9 mouse cellular contexts compared by ENCODE assay signal in genomic region chr7:35184833-35185724, GRCm38 (mm10). TPM values are rescaled to one million over a fixed set of nuclear protein-coding genes. Genes with fewer than 3 reads are reported as not detected.
DNase-seq lines count a peak whose midpoint lies in the region; ATAC-seq and TF ChIP-seq lines count a peak whose summit lies in the region.
"Had no signal": no experiment of that assay in that cellular context is flagged by ENCODE, and none has a peak within 500 bp of the region (broad histone marks: within the 10 kb centered on the region; RNA-seq: fewer than 3 reads in every experiment).

No protein-coding gene starts in this region.

- intact Hi-C loops in gastrocnemius, adult 2 months (cut with DNase I): loop anchor here (5.0 kb wide), 1 partner anchor 72 kb away; no protein-coding TSS in a partner anchor

- peaks cover 11% of the 10 kb centered on the region; the same call in 1 of the 2 replicates for H3K9me3 ChIP-seq in ES-Bruce4 (replicated peaks; ENCODE audit: control insufficient read depth, insufficient read depth, low read length, poor library complexity, severe bottlenecking)
- no peaks in the 10 kb centered on the region for H3K9me3 ChIP-seq in embryonic facial prominence, embryonic 11.5 days (replicated peaks; ENCODE audit: control insufficient read depth, low read length)
- peaks cover 8% of the 10 kb centered on the region for H3K9me3 ChIP-seq in hindbrain, embryonic 16.5 days (ENCODE audit: control insufficient read depth, low read length)
- H3K9me3 ChIP-seq in limb, embryonic 13.5 days: peaks cover 9% of the 10 kb centered on the region; the same call in 1 of the 2 replicates

- DNase-seq in gastrocnemius, adult 2 months: peak; percentile 33
- no peak for DNase-seq in gastrocnemius, postnatal 25 days
- peak; percentile 53 for DNase-seq in embryonic facial prominence, embryonic 11.5 days (ENCODE audit: low spot score)
- DNase-seq in neural tube, embryonic 10.5 days (ENCODE audit: extremely low spot score, low spot score): peak; percentile 59

- TF ChIP-seq POLR2A in ES-Bruce4 (IDR thresholded peaks at IDR 0.05; ENCODE audit: insufficient read depth, low read length): no peak

- H3K36me3 ChIP-seq in ES-Bruce4 (ENCODE audit: control insufficient read depth, insufficient read depth, low read length, poor library complexity, severe bottlenecking): no peaks in the 10 kb centered on the region
- no peaks in the 10 kb centered on the region for H3K36me3 ChIP-seq in embryonic facial prominence, embryonic 11.5 days (replicated peaks; ENCODE audit: control insufficient read depth, insufficient read depth, low read depth, low read length)
- H3K36me3 ChIP-seq in hindbrain, embryonic 16.5 days (ENCODE audit: control insufficient read depth, insufficient read depth, low read length): no peaks in the 10 kb centered on the region
- no peaks in the 10 kb centered on the region for H3K36me3 ChIP-seq in limb, embryonic 13.5 days

- H3K27me3 ChIP-seq in ES-Bruce4 (ENCODE audit: control insufficient read depth, insufficient read depth, low read length, poor library complexity, severe bottlenecking): peaks cover 8% of the 10 kb centered on the region; the same call in 1 of the 2 replicates
- H3K27me3 ChIP-seq in embryonic facial prominence, embryonic 11.5 days (ENCODE audit: control insufficient read depth, insufficient read depth, low read length): peaks cover 34% of the 10 kb centered on the region
- H3K27me3 ChIP-seq in hindbrain, embryonic 16.5 days (replicated peaks; ENCODE audit: control insufficient read depth, insufficient read depth, low read length): peaks cover 15% of the 10 kb centered on the region
- peaks cover 69% of the 10 kb centered on the region for H3K27me3 ChIP-seq in limb, embryonic 13.5 days

- WGBS in embryonic facial prominence, embryonic 11.5 days: under 1% methylated on average over 54 of the region's 54 CpGs
- 2% methylated on average over 40 of the region's 54 CpGs for WGBS in hindbrain, embryonic 16.5 days
- 3% methylated on average over 54 of the region's 54 CpGs for WGBS in limb, embryonic 13.5 days

- no peak for TF ChIP-seq EP300 in ES-Bruce4 (IDR thresholded peaks at IDR 0.05; ENCODE audit: insufficient read depth, low read depth, low read length)

- ATAC-seq in embryonic facial prominence, embryonic 11.5 days (replicated peaks; ENCODE audit: insufficient number of reproducible peaks, low FRiP score, low TSS enrichment, low read depth): peak; percentile 56; the same call in 1 of the 2 replicates
- ATAC-seq in hindbrain, embryonic 16.5 days: peak; percentile 77
- 0 out of 2 replicates have a peak, but pooled peaks have one; percentile 29 for ATAC-seq in limb, embryonic 13.5 days (ENCODE audit: low FRiP score, low read depth)
- no peak for ATAC-seq in erythroblast, adult 5-6 weeks (replicated peaks; ENCODE audit: low FRiP score, poor library complexity, severe bottlenecking)

- peak overlapping the region; percentile 60 for H3K4me2 ChIP-seq in embryonic facial prominence, embryonic 11.5 days (ENCODE audit: low read depth, low read length)
- H3K4me2 ChIP-seq in hindbrain, embryonic 16.5 days (ENCODE audit: low read length): peak overlapping the region; percentile 66
- H3K4me2 ChIP-seq in limb, embryonic 13.5 days (replicated peaks): peak overlapping the region; percentile 73

- H3K9ac ChIP-seq in ES-Bruce4 (ENCODE audit: low read depth, poor library complexity, severe bottlenecking): 0 out of 2 replicates have a peak overlapping the region, but pooled peaks have one; percentile 12
- peak overlapping the region; percentile 44; the same call in 1 of the 2 replicates for H3K9ac ChIP-seq in embryonic facial prominence, embryonic 11.5 days (replicated peaks; ENCODE audit: low read length)
- H3K9ac ChIP-seq in hindbrain, embryonic 16.5 days (ENCODE audit: low read depth, low read length): peak overlapping the region; percentile 52
- H3K9ac ChIP-seq in limb, embryonic 13.5 days: peak overlapping the region; percentile 56; the same call in 1 of the 2 replicates

- TF ChIP-seq CTCF in gastrocnemius, adult 2 months (IDR thresholded peaks at IDR 0.05): peak; percentile 45
- peak; percentile 11 for TF ChIP-seq CTCF in ES-Bruce4 (IDR thresholded peaks at IDR 0.05; ENCODE audit: low read depth, low read length)

- H3K4me1 ChIP-seq in ES-Bruce4 (ENCODE audit: control insufficient read depth, insufficient read depth, low read length): no peaks in the 10 kb centered on the region
- peaks cover 5% of the 10 kb centered on the region; the same call in 1 of the 2 replicates for H3K4me1 ChIP-seq in embryonic facial prominence, embryonic 11.5 days (ENCODE audit: control insufficient read depth, insufficient read depth, low read length)
- peaks cover 14% of the 10 kb centered on the region for H3K4me1 ChIP-seq in hindbrain, embryonic 16.5 days (ENCODE audit: control insufficient read depth, insufficient read depth, low read depth, low read length)
- H3K4me1 ChIP-seq in limb, embryonic 13.5 days: peaks cover 18% of the 10 kb centered on the region

- H3K27ac ChIP-seq in gastrocnemius, adult 2 months: no peak overlapping the region
- no peak overlapping the region for H3K27ac ChIP-seq in ES-Bruce4 (ENCODE audit: insufficient read depth, low read length)
- no peak overlapping the region for H3K27ac ChIP-seq in embryonic facial prominence, embryonic 11.5 days (replicated peaks; ENCODE audit: low read depth, low read length)
- peak overlapping the region; percentile 23; the same call in 1 of the 2 replicates for H3K27ac ChIP-seq in hindbrain, embryonic 16.5 days (ENCODE audit: low read depth, low read length)
- H3K27ac ChIP-seq in limb, embryonic 13.5 days: no peak overlapping the region

- H3K4me3 ChIP-seq in gastrocnemius, adult 2 months: peak overlapping the region; percentile 63
- peak overlapping the region; percentile 55 for H3K4me3 ChIP-seq in ES-Bruce4 (ENCODE audit: low read depth, low read length)
- peak overlapping the region; percentile 33 for H3K4me3 ChIP-seq in embryonic facial prominence, embryonic 11.5 days (ENCODE audit: low read depth, low read length)
- H3K4me3 ChIP-seq in hindbrain, embryonic 16.5 days (ENCODE audit: low read length): peak overlapping the region; percentile 39
- peak overlapping the region; percentile 45 for H3K4me3 ChIP-seq in limb, embryonic 13.5 days

RNA-seq across cellular contexts. Expression of gene Slc7a10, which starts 1.1 kb away (rescaled TPM):
- total RNA-seq in gastrocnemius, adult 2 months (2021): under 1 TPM; 0.31 to 0.47 TPM
- 1 to 10 TPM in 1 of 2 experiments, under 1 TPM in 1; 0.31 to 7.7 TPM for total RNA-seq in gastrocnemius, postnatal 25 days (2021)
- polyA plus RNA-seq in ES-Bruce4 (2011; ENCODE audit: insufficient read depth, insufficient read length, low read depth, missing spikeins): not detected in 2 replicates
- 0.24 and 0.78 TPM in 2 replicates for polyA plus RNA-seq in embryonic facial prominence, embryonic 11.5 days (2014; fragmentation: Nextera tagmentation; extraction: Ambion mirVana)
- 32.7 and 45.2 TPM in 2 replicates for polyA plus RNA-seq in hindbrain, embryonic 16.5 days (2015; fragmentation: Nextera tagmentation; extraction: Ambion mirVana)
- 1.4 and 2.0 TPM in 2 replicates for polyA plus RNA-seq in limb, embryonic 13.5 days (2015; fragmentation: Nextera tagmentation; extraction: Ambion mirVana)
- not detected in 2 replicates for total RNA-seq in erythroblast, adult 5-6 weeks (2015; ENCODE audit: low replicate concordance)
- not detected in 2 replicates for total RNA-seq in erythroblast, adult 5-6 weeks (2017; ENCODE audit: low replicate concordance)
- total RNA-seq: MEL had no signal

RNA-seq across cellular contexts. Expression of gene Lrp3, which starts 30.2 kb away (rescaled TPM):
- 1 to 10 TPM; 7.5 to 8.6 TPM for total RNA-seq in gastrocnemius, adult 2 months (2021)
- 1 to 10 TPM; 7.6 to 8.2 TPM for total RNA-seq in gastrocnemius, postnatal 25 days (2021)
- 3.2 and 3.6 TPM in 2 replicates for polyA plus RNA-seq in ES-Bruce4 (2011; ENCODE audit: insufficient read depth, insufficient read length, low read depth, missing spikeins)
- 8.8 and 9.0 TPM in 2 replicates for polyA plus RNA-seq in embryonic facial prominence, embryonic 11.5 days (2014; fragmentation: Nextera tagmentation; extraction: Ambion mirVana)
- 25.1 and 25.5 TPM in 2 replicates for polyA plus RNA-seq in hindbrain, embryonic 16.5 days (2015; fragmentation: Nextera tagmentation; extraction: Ambion mirVana)
- polyA plus RNA-seq in limb, embryonic 13.5 days (2015; fragmentation: Nextera tagmentation; extraction: Ambion mirVana): 8.9 and 9.6 TPM in 2 replicates
- not detected in 2 replicates for total RNA-seq in erythroblast, adult 5-6 weeks (2015; ENCODE audit: low replicate concordance)
- not detected in 2 replicates for total RNA-seq in erythroblast, adult 5-6 weeks (2017; ENCODE audit: low replicate concordance)
- total RNA-seq: MEL had no signal

Comparison
In these comparisons a context has a peak if more than half of its experiments do, and no peak if none do; other contexts are left out.
1. RNA of gene Slc7a10, which starts 1.1 kb away (polyA plus RNA-seq): 32.7 to 45.2 TPM in hindbrain, embryonic 16.5 days; 1.4 to 2.0 TPM in limb, embryonic 13.5 days, 0.24 to 0.78 TPM in embryonic facial prominence, embryonic 11.5 days and not detected in ES-Bruce4; every median in the first group is over 10 times any median in the second.
2. Peak in every context shown above with its lines, with median percentiles within 50 percentile points of each other: H3K4me3 ChIP-seq, H3K9ac ChIP-seq and H3K4me2 ChIP-seq.